Mouse (Mus musculus) CH12.LX (cell line): ENCODE data around the gene Krt8. TPM values are rescaled to one million over a fixed set of nuclear protein-coding genes. Genes with fewer than 3 reads are reported as not detected.

Experiments
- DNase-seq: peaks from one replicate; pipeline ENCODE4 v3.0.0-alpha.2; 2013; ENCODE audit errors: extremely low read depth
- H3K27ac ChIP-seq: 2 replicates; pipeline ENCODE4 v1.5.1; 2012; ENCODE audit warnings: low read depth, mild to moderate bottlenecking, control low read depth, moderate library complexity; ENCODE audit not compliant: insufficient read depth
- H3K27me3 ChIP-seq: replicated peaks from 2 replicates; pipeline ENCODE3; 2012; ENCODE audit warnings: inconsistent platforms
- H3K36me3 ChIP-seq, 2 experiments: replicated peaks in 1 of 2; 2 replicates each; pipeline versions ENCODE3 to v1.6.1; 2012; ENCODE audit warnings: inconsistent platforms in 1 of 2, low read length in 1 of 2, mild to moderate bottlenecking in 1 of 2, mixed read lengths in 1 of 2, moderate library complexity in 1 of 2; ENCODE audit not compliant: control insufficient read depth in 1 of 2, insufficient read depth in 1 of 2
- H3K4me1 ChIP-seq, 2 experiments: 2 replicates each; pipeline ENCODE4 v1.6.1; 2012; ENCODE audit warnings: inconsistent platforms in 1 of 2, moderate library complexity in 1 of 2; ENCODE audit not compliant: insufficient read depth in 2 of 2, control insufficient read depth in 1 of 2
- H3K4me2 ChIP-seq: 2 replicates; pipeline ENCODE4 v1.6.1; 2012; ENCODE audit warnings: low read depth, mild to moderate bottlenecking, control low read depth; ENCODE audit not compliant: poor library complexity, insufficient read depth, severe bottlenecking
- H3K4me3 ChIP-seq, 3 experiments: fragments of 150-350 bp in 1 of 3; sonication (generic) in 1 of 3; replicated peaks in 1 of 3; 2 replicates each; pipeline versions ENCODE3 to v1.5.1; 2011 to 2012; ENCODE audit warnings: low read depth in 2 of 3, low read length in 2 of 3, mild to moderate bottlenecking in 2 of 3, moderate library complexity in 2 of 3, control low read depth in 1 of 3, improper control_type of control experiment in 1 of 3, inconsistent platforms in 1 of 3, mixed read lengths in 1 of 3; ENCODE audit not compliant: poor library complexity in 1 of 3
- H3K79me2 ChIP-seq: replicated peaks from 2 replicates; pipeline ENCODE4 v1.6.1; 2012; ENCODE audit warnings: mild to moderate bottlenecking, moderate library complexity; ENCODE audit not compliant: control insufficient read depth, poor library complexity, insufficient read depth, severe bottlenecking; ENCODE audit errors: extremely low read depth
- H3K9ac ChIP-seq: 2 replicates; pipeline ENCODE4 v1.6.1; 2012; ENCODE audit warnings: low read depth, mild to moderate bottlenecking, control low read depth, moderate library complexity; ENCODE audit not compliant: insufficient read depth
- H3K9me3 ChIP-seq: replicated peaks from 2 replicates; pipeline ENCODE3; 2012; ENCODE audit warnings: low read length, inconsistent platforms, mixed read lengths
- CTCF ChIP-seq, 2 experiments: IDR thresholded peaks in 1 of 2; conservative IDR thresholded peaks in 1 of 2; 2 replicates each; pipeline ENCODE4 v1.5.1; 2011 to 2012; ENCODE audit warnings: low read depth in 2 of 2, low read length in 2 of 2, improper control_type of control experiment in 1 of 2, inconsistent platforms in 1 of 2, mild to moderate bottlenecking in 1 of 2, moderate library complexity in 1 of 2
- EP300 ChIP-seq: IDR thresholded peaks from 2 replicates; pipeline ENCODE4 v1.6.1; 2011; ENCODE audit warnings: low read length, improper control_type of control experiment
- ETS1 ChIP-seq: conservative IDR thresholded peaks from 2 replicates; pipeline ENCODE4 v1.6.1; 2012; ENCODE audit warnings: low read depth, mild to moderate bottlenecking, inconsistent platforms, low read length, improper control_type of control experiment, moderate library complexity
- HCFC1 ChIP-seq: IDR thresholded peaks from 2 replicates; pipeline ENCODE4 v1.6.1; 2012; ENCODE audit warnings: low read depth, mild to moderate bottlenecking, inconsistent platforms, low read length, improper control_type of control experiment
- NRF1 ChIP-seq: IDR thresholded peaks from 2 replicates; pipeline ENCODE4 v1.6.1; 2014; ENCODE audit warnings: low read depth, mild to moderate bottlenecking, inconsistent platforms, low read length, improper control_type of control experiment, moderate library complexity
- RAD21 ChIP-seq: IDR thresholded peaks from 2 replicates; pipeline ENCODE4 v1.6.1; 2011; ENCODE audit warnings: low read depth, mild to moderate bottlenecking, low read length, improper control_type of control experiment, moderate library complexity
- SMC3 ChIP-seq: IDR thresholded peaks from 2 replicates; pipeline ENCODE4 v1.6.1; 2011; ENCODE audit warnings: low read depth, low read length, improper control_type of control experiment
- TBP ChIP-seq: conservative IDR thresholded peaks from 2 replicates; pipeline ENCODE4 v1.6.1; 2011; ENCODE audit warnings: low read depth, low read length, improper control_type of control experiment
- USF1 ChIP-seq: IDR thresholded peaks from 2 replicates; pipeline ENCODE4 v1.6.1; 2014; ENCODE audit warnings: low read depth, mild to moderate bottlenecking, inconsistent platforms, low read length, improper control_type of control experiment
- USF2 ChIP-seq: conservative IDR thresholded peaks from 2 replicates; pipeline ENCODE4 v1.6.1; 2011; ENCODE audit warnings: low read depth, low read length, improper control_type of control experiment
- dilution Hi-C: fragments of 300-500 bp; cut with MboI; formaldehyde crosslinking; loops from 2 replicates; pipeline ENCODE4 v1.14.3; 2020; ENCODE audit warnings: low sequenced_read_pairs; ENCODE audit not compliant: extremely low pct_unique_long_range_greater_than_20kb, extremely low pct_ligation_motif_present
- in situ Hi-C: fragments of 300-500 bp; cut with MboI; formaldehyde crosslinking; loops from 3 replicates; pipeline ENCODE4 v1.14.3; 2019; ENCODE audit warnings: low sequenced_read_pairs, low pct_ligation_motif_present, low pct_unique_long_range_greater_than_20kb, mixed read lengths
- polyA plus RNA-seq: library from polyadenylated mRNA; unstranded; fragments of >175 nt; gene quantifications from 2 replicates; pipeline ENCODE4 v1.2.1, GENCODE M21; 2012; ENCODE audit warnings: low read depth; ENCODE audit not compliant: insufficient read length
- total RNA-seq, 2 experiments: library from RNA; depleted of rRNA; stranded (reverse); fragments of 300-350 nt in 1 of 2; fragments of >200 nt in 1 of 2; gene quantifications; 2 replicates each; pipeline ENCODE4 v1.2.3; 2012 to 2014

The Krt8 gene
- total RNA-seq (2012; rRNA removed) (not detected in 2 replicates), total RNA-seq (2014; rRNA removed) (not detected in 2 replicates), polyA plus RNA-seq (not detected in 2 replicates)

DNA sequence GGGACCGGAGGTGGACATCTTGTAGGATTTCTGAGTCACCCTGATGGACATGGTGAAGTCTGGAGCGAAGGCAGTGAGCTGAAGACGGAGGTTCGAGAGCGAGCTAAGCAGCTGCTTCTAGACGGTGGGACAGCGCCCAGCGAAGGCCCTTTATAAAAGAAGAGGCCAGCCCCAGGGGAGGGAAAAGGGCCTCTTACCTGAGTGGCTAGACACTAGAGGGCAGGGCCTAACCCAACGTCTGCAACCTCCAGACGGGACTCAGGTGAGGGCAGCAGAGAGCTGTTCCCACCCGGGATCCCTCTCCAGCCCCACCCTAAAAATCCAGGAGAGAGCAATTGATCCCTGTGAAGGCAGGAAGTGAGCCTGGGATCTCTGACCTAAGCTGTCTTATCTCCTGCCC is at the start of gene Krt8:
TSS of gene Krt8 (minus strand) at position 294 of the 400 bp plus-strand sequence.
- TF ChIP-seq CTCF (conservative IDR thresholded peaks at IDR 0.05 in 1 of 2, IDR thresholded peaks at IDR 0.05 in 1 of 2; ENCODE audit: low read depth in 2 of 2, low read length in 2 of 2) (peak in 1 of 2 experiments; percentile 37; a peak in 2 of 4 replicates), HCFC1 (no peak), USF1 (no peak), EP300 (no peak), SMC3 (peak; percentile 11; the same call in 1 of the 2 replicates), RAD21 (no peak; the same call in 1 of the 2 replicates)
- H3K79me2 ChIP-seq, result no peaks in the 10 kb centered on the region
- H3K27ac ChIP-seq, result no peak within 1 kb of the TSS
- no peak within 1 kb of the TSS for H3K4me3 ChIP-seq
- H3K36me3 ChIP-seq, result no peaks in the 10 kb centered on the region
- no peaks in the 10 kb centered on the region for H3K9me3 ChIP-seq
- dilution Hi-C loops (no loop called here), in situ Hi-C loops (no loop called here)
- H3K4me2 ChIP-seq, result no peak within 1 kb of the TSS
- H3K4me1 ChIP-seq, result peaks cover 0 to 20% of the 10 kb centered on the region in 2 experiments; a peak in 2 of 4 replicates
- H3K9ac ChIP-seq, result no peak within 1 kb of the TSS
- DNase-seq, result no peak
- H3K27me3 ChIP-seq, result peaks cover 74% of the 10 kb centered on the region

GRCm38 (mm10) chr15:102051920-102052683 is 47.8 kb upstream of the Krt8 start:
- peaks cover 0 to 4% of the 10 kb centered on the region in 2 experiments; a peak in 1 of 4 replicates for H3K4me1 ChIP-seq
- no peak overlapping the region for H3K27ac ChIP-seq
- dilution Hi-C loops, result no loop called here
- peak overlapping the region in 1 of 3 experiments; percentile 4 for H3K4me3 ChIP-seq
- in situ Hi-C loops, result no loop called here
- no peaks in the 10 kb centered on the region for H3K79me2 ChIP-seq
- H3K9ac ChIP-seq, result no peak overlapping the region
- H3K36me3 ChIP-seq, result no peaks in the 10 kb centered on the region
- peaks cover 7% of the 10 kb centered on the region for H3K9me3 ChIP-seq
- H3K4me2 ChIP-seq, result peak overlapping the region; percentile 26; the same call in 1 of the 2 replicates
- peak; percentile 67 for TF ChIP-seq NRF1
- no peak for TF ChIP-seq USF2
- TF ChIP-seq, all 38 proteins: peak for 1
- DNase-seq, result no peak
- H3K27me3 ChIP-seq, result peaks cover 72% of the 10 kb centered on the region

GRCm38 (mm10) chr15:102049871-102050270 is 45.6 kb upstream of the Krt8 start:
- TF ChIP-seq TBP (no peak), USF1 (no peak), ETS1 (no peak)
- H3K4me3 ChIP-seq, result no peak overlapping the region
- in situ Hi-C loops (no loop called here), dilution Hi-C loops (no loop called here)
- H3K79me2 ChIP-seq, result no peaks in the 10 kb centered on the region
- peaks cover 7% of the 10 kb centered on the region for H3K9me3 ChIP-seq
- no peak for DNase-seq
- no peak overlapping the region for H3K27ac ChIP-seq
- no peak overlapping the region for H3K4me2 ChIP-seq
- no peaks in the 10 kb centered on the region for H3K36me3 ChIP-seq
- H3K27me3 ChIP-seq, result peaks cover 63% of the 10 kb centered on the region
- peaks cover 0 to 8% of the 10 kb centered on the region in 2 experiments; a peak in 2 of 4 replicates for H3K4me1 ChIP-seq
- no peak overlapping the region for H3K9ac ChIP-seq
